Mouse (Mus musculus): ENCODE data around the gene 2210016L21Rik.

- TF ChIP-seq POLR2A (IDR thresholded peaks at IDR 0.05; ENCODE audit: borderline replicate concordance, extremely low read depth, insufficient read depth, insufficient read length, poor library complexity, severe bottlenecking) (no peak), CTCF (IDR thresholded peaks at IDR 0.05; ENCODE audit: borderline replicate concordance, extremely low read depth, insufficient read depth, insufficient read length) (no peak)
Measured at GRCm38 (mm10) chr5:114935838-114936237, 6.1 kb upstream of the 2210016L21Rik start.

Measured in brain, embryonic 14.5 days (tissue).